Mouse (Mus musculus): Measurements from ENCODE around the gene Oaf.

DNA sequence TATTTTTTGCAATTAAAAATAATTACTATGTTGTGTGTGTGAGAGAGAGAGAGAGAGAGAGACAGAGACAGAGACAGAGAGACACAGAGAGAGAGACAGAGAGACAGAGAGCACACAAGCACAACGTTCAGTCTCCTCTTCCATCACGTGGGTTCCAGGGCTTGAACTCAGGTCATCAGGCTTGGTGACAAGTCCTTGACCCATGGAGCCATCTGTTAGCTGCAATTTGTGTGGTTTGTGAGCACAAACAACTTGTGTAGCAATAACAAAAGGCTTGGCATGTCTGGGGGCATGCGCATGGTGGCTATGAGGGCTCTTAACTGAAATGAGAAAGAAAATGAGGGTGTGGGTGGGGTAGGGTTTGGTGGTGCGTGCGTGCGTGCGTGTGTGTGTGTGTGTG is 20.9 kb upstream of the Oaf start:
- TF ChIP-seq CTCF (IDR thresholded peaks at IDR 0.05; ENCODE audit: low read depth, low read length) (no peak), POLR2A (IDR thresholded peaks at IDR 0.05; ENCODE audit: extremely low read depth, insufficient read depth, low read length) (no peak)

All from liver, adult 2 months (tissue).